Mouse (Mus musculus): Measurements from ENCODE around the gene Gm37240.
"Not testable (repeated sequence)": the region's sequence is repeated elsewhere in the genome, so short reads cannot be mapped to it uniquely, and the experiment has no call there.

The Gm37240 gene

DNA sequence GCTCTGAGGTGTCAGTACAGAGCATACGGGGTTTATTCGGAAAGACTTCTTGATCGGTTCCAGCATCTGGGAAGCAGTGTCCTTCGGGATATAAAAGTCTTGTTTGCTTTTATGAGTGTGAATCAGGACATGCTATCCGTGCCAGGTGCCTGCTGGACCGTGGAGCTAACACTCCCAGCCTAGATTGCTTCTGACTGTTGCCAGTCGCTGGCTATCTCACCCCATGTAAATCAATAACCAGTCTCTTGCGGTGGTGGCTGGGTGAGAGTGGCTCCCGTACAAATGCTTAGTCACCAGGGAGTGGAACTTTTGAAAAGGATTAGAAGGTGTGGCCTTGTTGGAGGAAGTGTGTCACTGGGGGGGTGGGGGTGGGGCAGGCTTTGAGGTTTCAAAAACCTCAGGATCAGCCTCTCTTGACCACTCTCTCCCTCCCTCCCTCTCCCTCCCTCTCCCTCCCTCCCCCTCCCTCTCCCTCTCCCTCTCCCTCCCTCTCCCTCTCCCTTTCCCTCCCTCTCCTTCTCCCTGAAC is 1277.1 kb downstream of the Gm37240 start:
- ATAC-seq (ENCODE audit: low TSS enrichment) = no peak

DNA sequence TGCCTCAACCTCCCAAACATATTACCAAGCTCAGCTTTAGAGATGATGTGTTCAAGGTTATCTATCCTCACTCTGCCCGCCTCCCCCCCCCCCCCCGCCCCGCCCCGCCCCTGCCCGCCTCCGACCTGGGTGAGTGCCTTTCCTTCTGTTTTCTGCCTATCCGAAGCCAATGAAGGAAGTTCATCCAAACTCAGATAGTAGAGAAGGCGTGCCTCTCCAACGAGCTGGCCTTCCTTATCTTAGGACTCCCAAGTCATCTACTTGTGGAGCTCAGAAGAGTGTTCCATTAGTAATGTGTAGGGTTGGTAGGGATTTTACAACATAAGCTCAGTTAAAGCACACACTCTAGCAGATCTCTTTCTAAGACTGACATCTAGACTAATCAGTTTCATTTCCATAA is 1284.1 kb downstream of the Gm37240 start:
- ATAC-seq (ENCODE audit: low TSS enrichment) = no peak

DNA sequence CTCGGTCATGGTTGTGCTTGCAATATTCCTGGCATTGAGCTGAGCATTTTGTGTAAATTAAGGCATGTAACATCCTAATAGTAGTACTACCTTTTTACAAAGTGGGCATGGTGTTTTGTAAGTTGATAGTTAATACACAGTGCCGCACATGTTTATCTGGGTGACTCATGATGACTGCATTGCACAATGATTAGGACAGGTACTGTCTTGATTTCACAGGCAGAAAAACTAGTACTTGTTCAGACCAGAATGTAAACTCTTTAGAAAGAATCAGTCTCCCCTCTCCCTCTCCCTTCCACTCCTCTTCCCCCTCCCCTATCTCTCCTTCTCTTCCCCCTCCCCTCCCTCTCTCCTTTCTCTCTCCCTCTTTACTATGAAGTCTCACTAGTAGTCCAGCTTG is 1284.6 kb downstream of the Gm37240 start:
- ATAC-seq (ENCODE audit: low TSS enrichment) = no peak

DNA sequence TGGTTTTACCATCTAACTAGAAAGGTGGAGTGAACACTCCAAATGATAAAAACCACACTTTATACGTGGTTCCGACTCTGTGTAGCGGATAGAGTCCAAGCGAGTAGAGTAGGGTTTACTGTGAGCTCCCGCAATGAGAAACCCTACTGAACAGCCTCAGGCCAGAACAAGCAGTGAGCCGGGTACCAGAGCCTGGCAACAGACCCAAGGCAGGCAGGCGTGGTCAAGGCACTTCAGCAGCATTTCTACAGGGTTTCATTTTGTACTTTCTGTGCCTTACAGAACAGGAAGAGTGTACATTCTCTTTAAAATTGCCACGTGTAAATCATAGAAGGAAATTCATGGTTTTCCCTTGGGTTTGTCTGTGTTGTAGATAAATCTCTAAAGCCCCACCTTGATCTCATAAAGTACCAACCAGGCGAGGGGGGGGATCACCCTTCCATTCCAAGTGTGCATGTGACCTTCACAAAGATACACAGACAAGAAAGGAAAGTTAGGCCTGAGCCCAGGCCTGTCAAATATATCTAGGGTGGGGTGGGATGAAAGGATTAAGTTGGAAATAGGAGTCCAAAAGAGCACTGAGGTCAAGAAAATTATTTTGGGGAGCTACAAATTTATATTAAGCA is 1285.3 kb downstream of the Gm37240 start:
- no peak for ATAC-seq (ENCODE audit: low TSS enrichment)

DNA sequence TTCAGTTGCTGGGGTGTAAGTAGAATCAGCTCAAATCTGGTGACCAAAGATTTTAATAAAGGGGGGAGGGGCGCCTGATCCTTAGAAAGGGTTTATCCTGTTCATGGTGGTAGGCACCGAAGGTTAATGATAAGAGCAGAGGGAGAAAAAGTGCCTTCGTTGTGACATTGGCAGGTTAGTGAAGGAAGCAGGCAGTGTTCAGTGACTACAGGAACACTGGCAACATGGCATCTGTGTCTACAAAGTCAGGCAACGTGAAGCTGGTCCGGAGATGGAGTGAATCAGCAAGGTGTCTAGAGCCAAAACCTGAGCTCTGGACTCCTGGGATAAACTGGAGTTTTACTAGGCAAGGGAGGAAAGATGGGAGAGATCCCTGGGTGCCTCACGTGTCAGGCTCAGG is 1288.6 kb downstream of the Gm37240 start:
- no peak for ATAC-seq (ENCODE audit: low TSS enrichment)

DNA sequence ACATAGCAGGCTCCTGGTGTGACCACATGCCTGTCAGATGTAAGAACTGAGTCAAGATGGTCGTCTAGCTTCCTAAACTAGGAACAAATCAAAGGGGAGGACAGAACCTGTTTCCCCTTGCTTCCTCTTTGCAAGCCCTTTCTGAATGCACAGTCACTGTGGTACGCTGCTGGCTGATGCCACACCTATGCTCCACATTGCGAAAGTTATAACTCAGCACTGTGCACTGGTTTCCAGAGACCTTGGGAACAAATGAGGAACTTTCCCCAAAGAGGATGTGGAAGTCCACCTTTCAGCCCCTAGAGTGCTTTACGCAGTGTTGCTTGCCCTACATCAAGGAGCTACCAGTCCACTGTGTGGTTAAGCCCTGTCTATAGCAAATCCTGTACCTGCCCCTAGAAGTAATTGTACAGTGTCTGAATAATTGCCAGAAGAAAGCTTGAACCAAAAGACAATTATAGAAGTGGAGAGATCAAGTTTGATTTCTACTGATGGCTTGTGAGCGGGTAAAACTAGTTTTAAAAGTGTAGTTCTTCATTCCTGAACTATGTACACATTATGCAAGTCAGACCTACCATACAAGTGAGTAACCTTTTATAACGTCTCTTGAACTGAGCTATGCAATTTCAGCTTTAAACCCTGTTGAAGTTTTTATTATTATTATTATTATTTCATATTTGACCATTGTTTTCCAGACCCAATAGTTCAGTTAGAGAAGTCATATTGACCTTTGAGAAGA is 1289.2 kb downstream of the Gm37240 start:
- no peak for ATAC-seq (ENCODE audit: low TSS enrichment)

DNA sequence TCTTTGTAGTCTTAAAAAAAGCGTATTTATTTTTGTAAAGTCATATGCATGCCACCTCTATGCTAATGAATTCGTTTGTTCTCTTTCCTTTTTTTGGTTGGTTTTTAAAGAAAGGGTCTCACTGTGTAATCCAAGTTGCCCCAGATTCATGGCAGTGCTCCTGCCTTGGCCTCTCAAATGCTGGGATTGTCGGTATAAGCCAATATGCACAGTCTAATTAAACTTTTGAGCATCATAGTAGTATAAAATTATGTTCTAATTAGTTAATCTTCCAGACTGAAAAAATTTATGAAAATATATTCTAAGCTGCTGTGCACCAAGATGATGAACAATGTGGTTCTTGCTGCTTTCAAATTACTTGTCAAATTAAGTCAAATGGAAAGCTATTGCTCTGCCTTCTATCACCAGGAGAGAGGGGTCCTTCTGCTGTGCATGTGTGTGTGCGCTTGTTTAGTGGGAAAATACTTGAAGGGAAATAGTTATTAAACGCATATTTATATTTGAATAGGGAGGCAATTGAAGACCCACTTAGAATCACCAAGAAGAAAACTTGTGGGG is 1291.6 kb downstream of the Gm37240 start:
- ATAC-seq (ENCODE audit: low TSS enrichment) = no peak

DNA sequence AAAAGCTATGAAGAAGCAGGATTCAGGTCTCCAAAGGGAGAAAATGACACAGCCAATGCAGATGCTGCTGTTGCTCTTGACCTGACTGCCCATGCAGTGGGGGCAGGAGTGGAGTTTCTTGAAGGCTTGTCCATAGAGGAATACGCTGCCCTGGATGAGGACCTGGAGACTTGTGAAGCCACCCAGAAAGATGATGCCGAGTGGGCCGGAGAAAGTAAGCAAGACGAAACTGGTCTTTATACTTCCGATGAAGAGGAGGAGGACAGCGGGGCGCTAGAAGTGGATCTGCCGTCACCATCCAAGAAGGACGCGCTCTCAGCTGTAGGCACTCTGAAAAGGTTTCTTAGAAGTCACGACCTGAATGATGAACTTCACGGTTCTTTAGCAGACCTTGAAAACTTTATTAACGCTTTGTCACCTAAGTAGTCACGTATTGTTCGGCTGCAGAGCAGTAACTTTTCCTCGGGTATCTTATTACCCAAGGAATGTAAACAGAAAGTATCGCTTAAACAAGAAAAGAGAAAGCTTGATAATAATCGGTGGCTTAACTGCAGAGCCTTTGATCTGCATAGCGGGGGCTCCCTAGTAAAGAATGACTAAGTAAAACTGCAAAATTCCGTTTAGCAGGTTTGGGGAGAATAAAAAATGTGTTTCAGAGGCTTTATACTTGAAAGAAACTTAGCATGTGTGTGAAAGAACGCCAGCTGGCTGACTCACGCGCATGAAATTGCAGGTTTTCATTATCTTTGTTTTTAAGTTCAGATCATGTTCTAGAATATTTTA is 1292.2 kb downstream of the Gm37240 start:
- ATAC-seq (ENCODE audit: low TSS enrichment) = peak; percentile 69

DNA sequence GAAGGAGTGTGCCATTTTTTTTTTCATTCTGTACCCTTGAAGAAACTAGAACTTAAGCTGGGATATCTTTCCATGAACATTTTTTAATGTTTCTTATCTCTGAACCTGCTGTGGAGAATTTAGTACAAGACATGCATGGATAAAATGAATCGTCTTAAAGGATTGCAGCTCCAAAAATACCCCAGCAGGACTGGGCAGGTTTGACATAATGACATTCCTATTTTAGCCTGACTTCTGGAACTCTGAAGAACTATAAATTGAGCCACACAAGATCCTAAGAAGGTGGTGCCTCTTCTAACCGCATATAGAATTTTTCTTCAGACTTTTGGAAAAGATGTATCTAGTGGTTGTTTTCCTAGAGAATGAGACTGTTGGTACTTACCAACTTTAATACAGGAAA is 1294.0 kb downstream of the Gm37240 start, which contains the start of gene Tigd4:
Gene Tigd4, plus strand, starts transcription at position 301 of the 400 bp plus-strand sequence.
- ATAC-seq (ENCODE audit: low TSS enrichment) = no peak

DNA sequence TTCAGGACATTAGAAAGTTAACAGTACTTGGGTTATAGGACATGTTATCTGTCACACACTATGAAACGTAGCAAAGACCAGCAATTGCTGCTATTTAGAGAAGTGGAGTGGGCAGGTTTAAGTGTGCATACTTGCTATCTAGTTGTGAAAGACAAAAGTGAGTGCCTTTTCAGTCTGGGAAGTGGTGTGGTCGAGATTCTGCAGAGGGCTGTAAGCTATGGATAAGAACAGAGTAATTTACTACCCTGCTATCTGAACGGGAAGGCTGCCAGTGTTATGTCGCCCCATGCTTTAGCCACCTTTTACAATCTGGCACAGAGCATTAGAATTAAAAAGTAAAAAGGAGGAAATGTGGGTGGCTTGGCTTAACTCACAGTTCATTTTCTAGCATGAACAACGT is 1300.6 kb downstream of the Gm37240 start:
- no peak for ATAC-seq (ENCODE audit: low TSS enrichment)

DNA sequence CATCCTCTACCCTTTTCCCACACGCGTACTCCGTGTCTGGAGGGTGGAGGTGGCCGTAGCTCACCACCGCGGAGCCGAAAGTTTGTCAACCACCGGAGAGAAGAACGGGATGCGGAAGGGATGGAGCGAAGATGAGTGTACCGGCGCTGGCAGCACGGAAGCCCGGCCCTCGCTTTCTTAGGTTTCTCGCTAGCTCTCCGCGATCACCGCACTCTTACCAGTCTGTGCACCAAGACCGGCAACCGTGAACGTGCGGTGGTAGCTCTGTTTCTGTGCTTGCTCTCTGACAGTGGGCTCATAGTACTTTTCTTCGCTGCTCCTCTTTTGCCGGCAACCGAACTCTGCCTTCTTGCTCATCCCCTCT is 1304.4 kb downstream of the Gm37240 start:
- ATAC-seq (ENCODE audit: low TSS enrichment) = peak; percentile 67

DNA sequence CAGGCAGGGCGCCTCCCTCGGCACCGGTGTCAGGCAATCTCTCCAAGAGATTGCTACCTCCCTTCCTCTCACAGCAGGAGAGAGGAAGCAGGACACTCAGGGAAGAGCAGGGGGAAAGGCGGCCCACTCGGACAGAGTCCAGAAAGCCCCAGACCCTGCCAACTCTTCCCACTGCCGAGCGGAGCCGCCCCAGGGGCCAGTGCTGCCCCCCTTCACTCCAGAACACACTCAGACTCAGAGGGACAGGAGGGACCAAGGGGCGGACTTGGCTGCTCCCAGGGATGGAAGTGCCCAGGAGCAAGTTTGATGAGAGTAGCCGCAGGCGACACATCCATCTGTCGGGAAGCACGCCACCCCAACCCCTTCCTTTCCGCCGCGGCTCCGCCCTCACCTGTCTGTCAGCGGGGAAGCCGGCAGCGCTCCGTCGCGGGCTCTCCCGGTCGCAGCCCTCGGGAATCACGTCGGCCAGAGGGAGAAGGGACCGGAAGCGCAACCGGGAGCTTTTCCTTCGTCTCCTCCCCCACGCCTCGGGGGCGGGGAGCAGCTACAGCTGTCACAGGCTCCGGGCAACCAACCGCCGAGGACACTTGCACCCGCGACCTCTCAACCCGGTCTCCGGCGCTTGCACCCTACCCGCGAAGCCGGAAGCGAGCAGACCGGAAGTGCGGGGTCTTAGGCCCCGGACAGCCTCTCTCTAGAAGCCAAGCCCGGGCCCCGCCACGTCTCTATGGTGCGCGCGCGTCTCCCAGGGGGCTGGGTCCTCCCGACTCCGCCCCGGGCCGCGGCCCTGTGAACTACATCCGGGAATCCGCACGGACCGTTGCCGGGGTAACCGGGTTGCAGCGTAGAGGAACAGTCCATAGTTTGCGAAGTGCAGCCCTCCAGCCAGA is 1305.0 kb downstream of the Gm37240 start, which contains the start of gene Arfip1:
Gene Arfip1, minus strand, starts transcription at position 603 of the 890 bp plus-strand sequence.
- peak; percentile 93 for ATAC-seq (ENCODE audit: low TSS enrichment)

DNA sequence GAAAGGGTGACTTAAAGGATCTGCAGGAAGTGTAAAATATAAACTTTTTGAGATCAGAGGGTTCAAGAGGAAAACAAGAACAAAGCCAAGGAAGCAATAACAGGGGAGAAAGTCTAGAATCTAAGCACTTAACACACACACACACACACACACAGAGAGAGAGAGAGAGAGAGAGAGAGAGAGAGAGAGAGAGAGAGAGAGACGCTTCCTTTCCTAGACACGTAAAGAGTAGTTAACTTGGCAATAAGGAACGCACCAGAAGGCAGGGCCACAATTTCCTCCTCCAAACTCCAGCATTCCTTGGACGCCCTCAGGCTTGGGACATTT is 1305.7 kb downstream of the Gm37240 start:
- no peak; the same call in 1 of the 2 replicates for ATAC-seq (ENCODE audit: low TSS enrichment)

DNA sequence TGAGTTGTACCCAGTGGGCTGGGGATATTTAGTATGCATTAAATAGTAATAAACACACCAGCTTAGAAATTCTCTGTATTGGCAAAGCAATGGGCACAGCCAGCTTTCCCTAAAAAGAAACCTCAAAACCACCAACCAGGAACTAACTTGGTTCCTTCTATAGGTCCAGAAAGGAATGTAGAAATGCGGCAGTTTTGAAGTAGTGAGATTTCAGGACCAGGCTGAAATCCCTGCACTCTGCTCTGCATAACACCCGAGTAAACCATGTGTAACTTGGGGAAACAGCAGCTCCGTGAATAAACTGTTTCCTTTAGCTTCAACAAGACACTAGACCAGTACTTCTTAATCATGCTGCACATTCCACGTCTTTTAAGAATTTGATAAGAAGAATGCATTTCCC is 1306.6 kb downstream of the Gm37240 start:
- no peak for ATAC-seq (ENCODE audit: low TSS enrichment)

DNA sequence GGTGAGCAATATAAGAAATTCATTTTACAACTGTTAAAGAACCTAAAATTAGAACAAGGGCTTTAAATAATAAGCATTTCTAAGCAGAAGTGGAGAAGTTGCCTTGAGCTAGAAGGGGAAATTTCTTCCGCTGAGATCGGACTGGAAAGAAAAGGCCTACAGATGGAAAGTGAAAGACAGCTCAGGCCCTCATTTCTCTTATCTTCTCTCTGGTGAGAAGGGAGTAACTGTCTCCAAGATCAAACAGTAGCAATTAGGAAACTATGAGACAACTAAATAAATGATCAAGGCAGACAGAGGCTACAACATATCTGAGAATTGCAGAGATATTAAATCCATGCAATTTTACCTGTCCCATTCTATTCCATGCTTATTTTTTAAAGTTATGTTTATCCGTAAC is 1316.8 kb downstream of the Gm37240 start:
- no peak for ATAC-seq (ENCODE audit: low TSS enrichment)

DNA sequence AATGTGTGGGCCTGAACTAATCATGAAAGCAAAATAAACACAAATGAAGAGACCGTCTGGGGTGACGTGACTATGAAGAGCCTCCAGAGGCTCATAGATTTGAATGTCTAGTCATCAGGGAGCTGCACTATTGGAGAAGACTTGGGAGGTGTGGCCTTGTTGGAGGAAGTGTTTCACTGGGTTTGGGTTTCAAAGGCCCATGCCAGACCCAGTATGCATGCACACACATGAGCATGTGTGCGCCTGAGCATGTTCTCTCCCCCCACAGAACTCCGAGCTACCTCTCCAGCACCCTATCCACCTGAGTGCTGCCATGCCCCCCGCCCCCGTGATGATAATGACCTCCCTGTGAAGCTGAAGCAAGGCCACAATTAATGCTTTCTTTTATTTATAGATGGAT is 1317.7 kb downstream of the Gm37240 start:
- ATAC-seq (ENCODE audit: low TSS enrichment) = no peak

DNA sequence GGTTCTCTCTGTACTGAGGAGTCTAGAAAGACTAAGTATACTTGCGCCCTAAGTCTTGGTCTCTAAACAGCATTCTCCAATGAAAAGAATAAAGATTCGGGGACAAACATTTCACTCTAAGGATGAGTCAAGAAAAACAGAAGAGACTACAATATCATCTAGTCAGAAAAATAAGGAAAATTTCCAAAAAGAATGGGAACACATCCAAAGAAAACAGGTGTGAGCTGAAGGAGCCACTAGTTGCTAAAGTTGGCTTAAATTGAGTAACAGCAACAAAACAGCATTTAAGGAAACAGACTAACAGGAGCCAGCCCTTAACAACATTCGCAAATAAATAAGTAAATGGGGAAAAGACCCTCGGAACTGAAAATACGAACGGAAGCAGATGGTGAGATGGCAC is 1318.8 kb downstream of the Gm37240 start:
- ATAC-seq (ENCODE audit: low TSS enrichment) = 0 out of 2 replicates have a peak, but pooled peaks have one; percentile 4

DNA sequence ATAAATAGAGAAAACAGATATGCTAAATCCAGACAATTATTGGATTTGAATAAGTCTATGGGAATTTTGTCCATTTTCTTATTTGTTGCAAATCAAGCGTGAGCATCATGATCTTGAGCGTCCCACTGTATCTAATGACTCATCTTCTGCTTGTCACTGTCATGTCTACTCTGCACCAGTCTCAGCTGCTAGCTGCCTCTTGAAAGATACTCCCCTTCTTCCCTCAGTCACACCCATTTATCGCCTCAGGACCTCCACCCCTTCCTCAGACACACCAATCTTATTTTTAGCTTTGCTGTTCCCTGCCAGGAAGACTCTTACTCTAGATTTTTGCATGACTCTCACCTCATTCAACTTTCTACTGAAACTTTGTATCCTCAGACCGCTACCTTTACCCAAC is 1323.9 kb downstream of the Gm37240 start:
- no peak for ATAC-seq (ENCODE audit: low TSS enrichment)

DNA sequence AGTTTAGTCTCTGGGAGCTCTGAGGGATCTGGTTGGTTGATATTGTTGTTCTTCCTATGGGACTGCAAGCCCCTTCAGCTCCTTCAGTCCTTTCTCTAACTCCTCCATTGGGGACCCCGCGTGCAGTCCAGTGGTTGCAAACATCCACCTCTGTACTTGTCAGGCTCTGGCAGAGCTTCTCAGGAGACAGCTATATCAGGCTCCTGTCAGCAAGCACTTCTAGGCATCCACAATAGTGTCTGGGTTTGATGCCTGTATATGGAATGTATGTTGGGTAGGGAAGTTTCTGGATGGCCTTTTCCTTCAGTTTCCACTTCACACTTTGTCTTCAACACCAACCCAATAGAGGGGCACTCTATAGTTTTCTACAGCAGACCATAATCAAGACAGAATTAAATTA is 1324.4 kb downstream of the Gm37240 start:
- ATAC-seq (ENCODE audit: low TSS enrichment) = not testable (repeated sequence)

DNA sequence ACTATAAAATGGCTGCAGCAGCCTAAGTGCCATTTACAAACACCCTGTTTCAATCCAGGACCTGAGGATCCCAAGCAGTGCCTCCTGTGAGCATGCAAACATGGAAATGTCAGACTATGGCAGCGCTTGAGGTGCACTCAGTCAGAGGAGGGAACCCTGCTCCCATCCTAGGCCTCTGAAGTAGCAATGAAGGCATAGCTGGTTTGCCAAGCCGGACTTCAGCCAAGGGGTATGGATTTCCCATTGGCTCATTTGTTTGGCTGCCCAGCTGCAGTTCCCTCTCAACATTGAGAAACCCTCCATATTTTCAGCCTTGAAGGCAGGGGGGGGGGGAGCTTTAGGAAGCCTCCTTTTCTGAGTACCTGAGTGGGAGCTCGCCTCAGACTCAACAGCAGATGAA is 1329.0 kb downstream of the Gm37240 start:
- ATAC-seq (ENCODE audit: low TSS enrichment) = no peak

DNA sequence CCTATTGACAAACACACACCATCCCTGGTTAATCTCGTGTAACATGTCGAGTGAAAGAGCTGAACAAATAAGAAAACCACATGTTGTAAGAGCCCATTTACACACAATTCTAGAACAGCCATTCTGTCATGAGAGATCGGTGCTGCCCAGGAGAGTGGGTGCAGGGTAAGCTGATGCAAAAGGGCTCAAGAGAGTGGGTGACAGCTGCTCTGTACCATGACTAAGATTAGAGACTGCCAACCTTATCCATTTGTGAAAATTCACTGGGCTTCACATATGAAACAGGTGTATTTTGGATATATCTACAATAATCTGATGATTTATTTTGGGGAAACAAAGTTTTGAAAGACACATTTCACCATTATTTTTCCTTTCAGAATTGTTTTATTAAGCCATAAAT is 1331.5 kb downstream of the Gm37240 start:
- ATAC-seq (ENCODE audit: low TSS enrichment) = no peak
